Mouse (Mus musculus) megakaryocyte progenitor cell, adult 5-6 weeks (primary cell): ENCODE results near the gene Kdsr. TPM values are rescaled to one million over a fixed set of nuclear protein-coding genes. Genes with fewer than 3 reads are reported as not detected.
A peak's percentile ranks its signal among the peaks of the same experiment; 100 is the strongest.

Experiments
- ATAC-seq: replicated peaks from 2 replicates; pipeline ENCODE4 v1.8.0; 2016; ENCODE audit warnings: mild to moderate bottlenecking, moderate TSS enrichment, inconsistent platforms; ENCODE audit not compliant: poor library complexity
- total RNA-seq, 2 experiments: library from RNA; stranded (forward) in 1 of 2; stranded (reverse) in 1 of 2; fragments of 157-497, 149-512 nt in 1 of 2; fragments of 200-1000 nt in 1 of 2; gene quantifications; 2 replicates each; pipeline versions ENCODE4 v1.2.3 to v1.2.4; 2015 to 2017

The Kdsr gene
- total RNA-seq, 2 experiments from 2014 or later, result 12.8 to 32.4 TPM

- ATAC-seq, result no peak
Observed at GRCm38 (mm10) chr1:106700520-106701114, 58.9 kb downstream of the Kdsr start.

GRCm38 (mm10) chr1:106696472-106696871 is 63.1 kb downstream of the Kdsr start:
- ATAC-seq, result no peak

- ATAC-seq, result peak; percentile 96
Observed at GRCm38 (mm10) chr1:106695649-106696048, 63.9 kb downstream of the Kdsr start.

GRCm38 (mm10) chr1:106694316-106694715 is 65.2 kb downstream of the Kdsr start:
- ATAC-seq, result no peak

- ATAC-seq, result 0 out of 2 replicates have a peak, but pooled peaks have one; percentile 23
Observed at GRCm38 (mm10) chr1:106692599-106692998, 66.9 kb downstream of the Kdsr start.

- ATAC-seq, result no peak
Observed at GRCm38 (mm10) chr1:106690887-106691286, 68.6 kb downstream of the Kdsr start.

- ATAC-seq, result peak; percentile 16
Observed at GRCm38 (mm10) chr1:106688161-106688516, 71.4 kb downstream of the Kdsr start.

GRCm38 (mm10) chr1:106687435-106688160 is 71.9 kb downstream of the Kdsr start:
- ATAC-seq, result peak; percentile 17

- ATAC-seq, result no peak
Observed at GRCm38 (mm10) chr1:106685702-106686101, 73.8 kb downstream of the Kdsr start.

GRCm38 (mm10) chr1:106684546-106684945 is 75.0 kb downstream of the Kdsr start:
- ATAC-seq, result no peak

GRCm38 (mm10) chr1:106682829-106683228 is 76.7 kb downstream of the Kdsr start:
- no peak for ATAC-seq

GRCm38 (mm10) chr1:106679800-106680515 is 79.6 kb downstream of the Kdsr start:
- ATAC-seq, result no peak

GRCm38 (mm10) chr1:106678060-106678478 is 81.5 kb downstream of the Kdsr start:
- ATAC-seq, result peak; percentile 90

Other genes starting within 250 kb of the Kdsr start
- 30.3 and 32.6 TPM in 2 replicates for gene Bcl2, start 45.5 kb downstream of the Kdsr start, total RNA-seq (2015)
- 29.1 and 31.1 TPM in 2 replicates for gene Bcl2, start 45.5 kb downstream of the Kdsr start, total RNA-seq (2017)
- gene Vps4b, start 37.0 kb upstream of the Kdsr start, total RNA-seq (2015), result 95.7 and 107 TPM in 2 replicates
- gene Vps4b, start 37.0 kb upstream of the Kdsr start, total RNA-seq (2017), result 86.3 and 105 TPM in 2 replicates
- not detected in 2 replicates for gene Serpinb5, start 101.4 kb upstream of the Kdsr start, total RNA-seq (2015)
- not detected in 2 replicates for gene Serpinb5, start 101.4 kb upstream of the Kdsr start, total RNA-seq (2017)
- gene Serpinb12, start 174.7 kb upstream of the Kdsr start, total RNA-seq (2015), result 0.24 TPM in 1 of 2 replicates, not detected in the other
- gene Serpinb12, start 174.7 kb upstream of the Kdsr start, total RNA-seq (2017), result not detected in 2 replicates
- not detected in 2 replicates for gene Serpinb13, start 221.3 kb upstream of the Kdsr start, total RNA-seq (2015)
- not detected in 2 replicates for gene Serpinb13, start 221.3 kb upstream of the Kdsr start, total RNA-seq (2017)